Comparison of ENCODE assay signal across 18 mouse cellular contexts in genomic region chr17:83098679-83099413, GRCm38 (mm10).
DNase-seq lines count a peak whose midpoint lies in the region; ATAC-seq lines count a peak whose summit lies in the region.
"Had no signal": no experiment of that assay in that cellular context is flagged by ENCODE, and none has a peak within 500 bp of the region (broad histone marks: within the 10 kb centered on the region; RNA-seq: fewer than 3 reads in every experiment).

No protein-coding gene starts in this region.

- H3K4me2 ChIP-seq in hindbrain, embryonic 13.5 days, result no peak overlapping the region
- no peak overlapping the region for H3K4me2 ChIP-seq in hindbrain, embryonic 14.5 days (replicated peaks)
- peak overlapping the region; percentile 45 for H3K4me2 ChIP-seq in neural tube, embryonic 15.5 days
- H3K4me2 ChIP-seq in embryonic facial prominence, embryonic 15.5 days (replicated peaks), result peak overlapping the region; percentile 15; the same call in 1 of the 2 replicates
- H3K4me2 ChIP-seq in heart, embryonic 12.5 days, result no peak overlapping the region
- no peak overlapping the region for H3K4me2 ChIP-seq in intestine, embryonic 15.5 days (replicated peaks)
- H3K4me2 ChIP-seq: heart, embryonic 15.5 days; liver, embryonic 15.5 days; midbrain, embryonic 13.5 days had no signal

- H3K4me3 ChIP-seq in hindbrain, embryonic 13.5 days, result no peak overlapping the region
- no peak overlapping the region for H3K4me3 ChIP-seq in hindbrain, embryonic 14.5 days (replicated peaks; ENCODE audit: low read length)
- H3K4me3 ChIP-seq in neural tube, embryonic 15.5 days (replicated peaks), result no peak overlapping the region
- no peak overlapping the region for H3K4me3 ChIP-seq in embryonic facial prominence, embryonic 15.5 days (replicated peaks)
- no peak overlapping the region for H3K4me3 ChIP-seq in heart, embryonic 12.5 days
- H3K4me3 ChIP-seq in intestine, embryonic 15.5 days (replicated peaks), result no peak overlapping the region
- H3K4me3 ChIP-seq: heart, adult 2 months; heart, embryonic 15.5 days; liver, embryonic 15.5 days; midbrain, embryonic 13.5 days had no signal

- no peaks in the 10 kb centered on the region for H3K36me3 ChIP-seq in hindbrain, embryonic 13.5 days
- no peaks in the 10 kb centered on the region for H3K36me3 ChIP-seq in hindbrain, embryonic 14.5 days (replicated peaks; ENCODE audit: control insufficient read depth, insufficient read depth)
- H3K36me3 ChIP-seq in neural tube, embryonic 15.5 days, result no peaks in the 10 kb centered on the region
- H3K36me3 ChIP-seq in embryonic facial prominence, embryonic 15.5 days, result no peaks in the 10 kb centered on the region
- no peaks in the 10 kb centered on the region for H3K36me3 ChIP-seq in heart, embryonic 12.5 days
- H3K36me3 ChIP-seq in intestine, embryonic 15.5 days, result no peaks in the 10 kb centered on the region
- H3K36me3 ChIP-seq: heart, embryonic 15.5 days; liver, embryonic 15.5 days; midbrain, embryonic 13.5 days had no signal

- 0 out of 2 replicates have a peak, but pooled peaks cover 3% of the 10 kb centered on the region for H3K27me3 ChIP-seq in hindbrain, embryonic 13.5 days
- H3K27me3 ChIP-seq in hindbrain, embryonic 14.5 days (ENCODE audit: control insufficient read depth, insufficient read depth, low read length), result no peaks in the 10 kb centered on the region
- H3K27me3 ChIP-seq in neural tube, embryonic 15.5 days (replicated peaks), result no peaks in the 10 kb centered on the region
- H3K27me3 ChIP-seq in embryonic facial prominence, embryonic 15.5 days, result peaks cover 69% of the 10 kb centered on the region
- 0 out of 2 replicates have a peak, but pooled peaks cover 3% of the 10 kb centered on the region for H3K27me3 ChIP-seq in heart, embryonic 12.5 days (replicated peaks)
- H3K27me3 ChIP-seq in intestine, embryonic 15.5 days (replicated peaks), result no peaks in the 10 kb centered on the region
- H3K27me3 ChIP-seq: heart, embryonic 15.5 days; liver, embryonic 15.5 days had no signal

- H3K27ac ChIP-seq in hindbrain, embryonic 13.5 days, result peak overlapping the region; percentile 18; the same call in 1 of the 2 replicates
- H3K27ac ChIP-seq in hindbrain, embryonic 14.5 days, result no peak overlapping the region
- 0 out of 2 replicates have a peak overlapping the region, but pooled peaks have one; percentile 34 for H3K27ac ChIP-seq in neural tube, embryonic 15.5 days (replicated peaks)
- H3K27ac ChIP-seq in embryonic facial prominence, embryonic 15.5 days (replicated peaks), result peak overlapping the region; percentile 78
- no peak overlapping the region for H3K27ac ChIP-seq in heart, embryonic 12.5 days (ENCODE audit: poor library complexity, severe bottlenecking)
- H3K27ac ChIP-seq in intestine, embryonic 15.5 days, result no peak overlapping the region
- H3K27ac ChIP-seq: heart, adult 2 months; heart, embryonic 15.5 days; liver, embryonic 15.5 days; midbrain, embryonic 13.5 days had no signal

- WGBS in hindbrain, embryonic 13.5 days, result 75% methylated on average over 12 of the region's 12 CpGs
- 68% methylated on average over 12 of the region's 12 CpGs for WGBS in hindbrain, embryonic 14.5 days
- 60% methylated on average over 12 of the region's 12 CpGs for WGBS in neural tube, embryonic 15.5 days
- WGBS in embryonic facial prominence, embryonic 15.5 days, result 16% methylated on average over 12 of the region's 12 CpGs
- WGBS in heart, embryonic 12.5 days, result 72% methylated on average over 12 of the region's 12 CpGs
- WGBS in intestine, embryonic 15.5 days, result 74% methylated on average over 12 of the region's 12 CpGs

- ATAC-seq in hindbrain, embryonic 13.5 days (ENCODE audit: low FRiP score), result no peak
- no peak for ATAC-seq in hindbrain, embryonic 14.5 days (ENCODE audit: low FRiP score)
- no peak for ATAC-seq in neural tube, embryonic 15.5 days (ENCODE audit: low FRiP score)
- peak; percentile 68 for ATAC-seq in embryonic facial prominence, embryonic 15.5 days (ENCODE audit: insufficient number of reproducible peaks, low FRiP score, low TSS enrichment, low read depth)
- no peak for ATAC-seq in heart, embryonic 12.5 days (ENCODE audit: insufficient number of reproducible peaks, low FRiP score)
- ATAC-seq in intestine, embryonic 15.5 days, result no peak
- ATAC-seq: intestine, postnatal 0 days; midbrain, embryonic 13.5 days had no signal

- no peak overlapping the region for H3K9ac ChIP-seq in hindbrain, embryonic 13.5 days
- no peak overlapping the region for H3K9ac ChIP-seq in hindbrain, embryonic 14.5 days
- no peak overlapping the region for H3K9ac ChIP-seq in neural tube, embryonic 15.5 days (replicated peaks)
- no peak overlapping the region for H3K9ac ChIP-seq in embryonic facial prominence, embryonic 15.5 days
- no peak overlapping the region for H3K9ac ChIP-seq in heart, embryonic 12.5 days
- no peak overlapping the region for H3K9ac ChIP-seq in intestine, embryonic 15.5 days
- H3K9ac ChIP-seq: heart, embryonic 15.5 days; liver, embryonic 15.5 days; midbrain, embryonic 13.5 days had no signal

- H3K9me3 ChIP-seq in hindbrain, embryonic 13.5 days, result no peaks in the 10 kb centered on the region
- H3K9me3 ChIP-seq in hindbrain, embryonic 14.5 days (ENCODE audit: control insufficient read depth, low read length), result no peaks in the 10 kb centered on the region
- H3K9me3 ChIP-seq in neural tube, embryonic 15.5 days (replicated peaks), result no peaks in the 10 kb centered on the region
- H3K9me3 ChIP-seq in embryonic facial prominence, embryonic 15.5 days (replicated peaks), result no peaks in the 10 kb centered on the region
- no peaks in the 10 kb centered on the region for H3K9me3 ChIP-seq in heart, embryonic 12.5 days (replicated peaks)
- no peaks in the 10 kb centered on the region for H3K9me3 ChIP-seq in intestine, embryonic 15.5 days
- H3K9me3 ChIP-seq: heart, embryonic 15.5 days; liver, embryonic 15.5 days; midbrain, embryonic 13.5 days had no signal

- no peak for DNase-seq in hindbrain, embryonic 14.5 days (ENCODE audit: low spot score)
- no peak for DNase-seq in neural tube, embryonic 10.5 days (ENCODE audit: extremely low spot score, low spot score)
- DNase-seq: cerebellum, adult 2 months; gastrocnemius, postnatal 14 days; heart, adult 2 months; heart, postnatal 4 days; lung, postnatal 10 days; right cerebral cortex, postnatal 14 days; thymus, postnatal 36 days had no signal

- peaks cover 18% of the 10 kb centered on the region; the same call in 1 of the 2 replicates for H3K4me1 ChIP-seq in hindbrain, embryonic 13.5 days (replicated peaks)
- no peaks in the 10 kb centered on the region for H3K4me1 ChIP-seq in hindbrain, embryonic 14.5 days (replicated peaks; ENCODE audit: control insufficient read depth, insufficient read depth, low read length)
- peaks cover 18% of the 10 kb centered on the region for H3K4me1 ChIP-seq in neural tube, embryonic 15.5 days
- H3K4me1 ChIP-seq in embryonic facial prominence, embryonic 15.5 days, result peaks cover 24% of the 10 kb centered on the region
- peaks cover 20% of the 10 kb centered on the region for H3K4me1 ChIP-seq in heart, embryonic 12.5 days (replicated peaks)
- H3K4me1 ChIP-seq in intestine, embryonic 15.5 days (replicated peaks), result peaks cover 7% of the 10 kb centered on the region; the same call in 1 of the 2 replicates
- H3K4me1 ChIP-seq: liver, embryonic 15.5 days; midbrain, embryonic 13.5 days had no signal

Comparison
In these comparisons a context has a peak if more than half of its experiments do, and no peak if none do; other contexts are left out.
1. H3K27ac ChIP-seq: peak in hindbrain, embryonic 13.5 days (single experiment), neural tube, embryonic 15.5 days (single experiment) and embryonic facial prominence, embryonic 15.5 days (single experiment); none in hindbrain, embryonic 14.5 days (single experiment), heart, embryonic 12.5 days (single experiment) and intestine, embryonic 15.5 days (single experiment).
2. H3K4me2 ChIP-seq: peak in neural tube, embryonic 15.5 days (single experiment) and embryonic facial prominence, embryonic 15.5 days (single experiment); none in hindbrain, embryonic 13.5 days (single experiment), hindbrain, embryonic 14.5 days (single experiment), heart, embryonic 12.5 days (single experiment) and intestine, embryonic 15.5 days (single experiment).